Mouse (Mus musculus) adrenal gland, postnatal 36 days (tissue): ENCODE measurements at regions not wholly inside any gene's neighbourhood (a gene's known extent, or its start where the extent isn't known, plus 50 kb on each side); places are given as distances from the start of the nearest gene placed in this dataset.
"Not testable (repeated sequence)": the region's sequence is repeated elsewhere in the genome, so short reads cannot be mapped to it uniquely, and the experiment has no call there.

Experiments
- DNase-seq, 2 experiments: peaks; one replicate each; pipeline ENCODE4 v3.0.0; 2021; ENCODE audit warnings: mixed read lengths in 1 of 2

DNA sequence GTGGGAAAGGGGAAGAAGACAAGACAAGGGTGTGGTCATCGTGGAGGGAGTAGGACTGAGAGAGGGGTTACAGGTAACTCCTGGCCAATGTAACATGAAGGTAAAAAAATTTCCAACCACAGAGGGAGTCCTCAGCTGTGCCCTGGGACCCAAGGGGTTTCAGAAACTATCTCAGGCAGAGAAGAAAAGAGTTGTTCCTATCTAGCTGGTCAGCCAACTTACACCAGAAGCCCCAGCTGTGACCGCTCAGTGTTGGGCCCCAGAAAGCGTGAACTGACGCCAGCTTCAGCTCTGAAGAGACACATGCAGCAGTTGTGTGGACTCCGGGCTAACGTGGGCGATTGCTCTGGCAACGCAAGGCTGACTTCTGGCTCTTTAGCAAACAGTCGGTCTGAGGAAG, 52.2 kb downstream of the Rhob start:
- DNase-seq, result no peak

- DNase-seq, result no peak
Measured at GRCm38 (mm10) chr12:8447025-8447424, 52.8 kb downstream of the Rhob start.

GRCm38 (mm10) chr12:8444975-8445853, 54.6 kb downstream of the Rhob start:
- no peak for DNase-seq

DNA sequence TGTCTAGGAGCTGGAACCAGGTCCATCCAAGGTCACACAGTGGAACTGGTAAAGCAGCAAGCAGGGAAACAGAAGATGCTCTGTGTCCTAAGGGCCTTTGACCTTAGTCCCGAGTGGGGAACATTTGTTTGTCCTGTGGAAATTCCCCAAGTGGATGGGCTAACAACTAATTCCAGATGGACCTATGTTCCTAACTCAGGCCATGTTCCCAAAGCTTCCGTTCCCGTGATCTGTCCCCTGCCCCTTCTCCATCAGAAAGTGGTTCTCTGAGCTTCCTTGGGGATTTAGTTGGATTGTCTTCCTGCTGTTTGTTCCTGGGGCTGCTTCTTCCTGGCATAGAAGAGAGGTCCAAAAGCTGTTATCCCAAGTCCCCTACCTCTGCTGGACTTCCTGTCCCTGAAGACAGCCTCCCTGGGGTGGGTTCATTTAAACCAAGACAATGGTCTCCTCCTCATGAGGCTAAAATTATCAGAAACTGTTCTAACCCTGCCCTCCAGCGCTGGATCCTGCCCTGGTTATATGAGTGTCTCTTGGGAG, 55.8 kb downstream of the Rhob start:
- DNase-seq, result no peak

DNA sequence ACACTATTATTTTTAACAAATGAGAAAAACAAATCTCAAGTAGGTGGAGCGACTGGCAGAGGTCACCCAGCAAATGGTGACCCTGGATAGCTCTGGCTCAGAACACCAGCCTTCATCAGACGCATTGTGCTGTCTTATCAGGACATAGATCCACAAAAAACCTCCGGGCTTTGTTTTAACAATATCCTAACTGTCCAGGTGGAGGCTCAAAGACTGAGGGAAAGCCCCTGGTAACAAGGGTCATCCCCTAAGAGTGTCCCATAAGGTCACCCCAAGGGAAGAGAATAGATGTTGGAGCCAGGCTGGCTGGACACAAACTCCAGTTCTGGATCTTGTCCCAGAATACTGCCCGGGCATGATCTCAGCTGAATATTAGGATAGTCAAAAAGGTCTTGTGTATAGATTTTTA, 56.6 kb downstream of the Rhob start:
- DNase-seq, result peak; percentile 54 to 65

- DNase-seq, result no peak
Measured at GRCm38 (mm10) chr12:8441275-8441674, 58.5 kb downstream of the Rhob start.

- no peak for DNase-seq
Measured at GRCm38 (mm10) chr12:8440373-8440772, 59.4 kb downstream of the Rhob start.

GRCm38 (mm10) chr12:8439957-8440356, 59.9 kb downstream of the Rhob start:
- no peak for DNase-seq

DNA sequence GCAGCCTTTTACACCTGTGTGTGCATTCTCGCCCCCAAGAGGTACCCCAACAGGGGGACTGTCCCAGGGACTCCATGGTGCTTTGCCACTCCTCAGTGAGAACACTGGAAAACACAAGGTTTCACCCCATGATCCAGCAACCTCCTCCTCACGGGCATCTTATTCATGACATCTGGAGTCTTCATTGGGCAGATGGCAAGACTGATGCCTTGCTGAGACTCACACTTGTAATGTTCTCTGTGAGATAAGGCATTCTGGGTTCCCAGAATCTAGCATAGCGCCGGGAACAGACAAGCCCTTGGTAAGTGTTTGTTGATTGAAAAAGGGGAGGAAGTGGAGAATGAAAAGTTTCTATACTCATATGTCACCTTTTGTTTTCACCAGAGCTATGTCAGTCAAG, 60.3 kb downstream of the Rhob start:
- no peak for DNase-seq

DNA sequence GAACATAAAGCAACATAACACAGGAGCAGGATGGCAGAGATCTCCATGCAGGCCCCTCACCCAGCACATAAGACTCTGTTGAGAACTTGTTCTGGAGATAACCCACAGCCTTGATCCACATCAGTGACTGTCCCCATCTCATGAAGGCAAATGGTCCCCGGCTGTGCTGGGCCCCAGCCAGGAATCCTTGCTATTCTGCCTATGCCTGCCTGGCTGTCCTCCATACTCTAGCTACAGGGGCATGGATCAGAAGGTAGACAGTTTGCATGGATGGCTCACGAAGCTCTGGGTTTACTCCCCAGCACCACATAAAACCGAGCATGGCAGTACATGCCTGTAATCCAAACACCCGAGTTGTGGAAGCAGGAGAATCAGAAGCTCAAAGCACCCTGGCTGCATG, 61.2 kb downstream of the Rhob start:
- no peak for DNase-seq

DNA sequence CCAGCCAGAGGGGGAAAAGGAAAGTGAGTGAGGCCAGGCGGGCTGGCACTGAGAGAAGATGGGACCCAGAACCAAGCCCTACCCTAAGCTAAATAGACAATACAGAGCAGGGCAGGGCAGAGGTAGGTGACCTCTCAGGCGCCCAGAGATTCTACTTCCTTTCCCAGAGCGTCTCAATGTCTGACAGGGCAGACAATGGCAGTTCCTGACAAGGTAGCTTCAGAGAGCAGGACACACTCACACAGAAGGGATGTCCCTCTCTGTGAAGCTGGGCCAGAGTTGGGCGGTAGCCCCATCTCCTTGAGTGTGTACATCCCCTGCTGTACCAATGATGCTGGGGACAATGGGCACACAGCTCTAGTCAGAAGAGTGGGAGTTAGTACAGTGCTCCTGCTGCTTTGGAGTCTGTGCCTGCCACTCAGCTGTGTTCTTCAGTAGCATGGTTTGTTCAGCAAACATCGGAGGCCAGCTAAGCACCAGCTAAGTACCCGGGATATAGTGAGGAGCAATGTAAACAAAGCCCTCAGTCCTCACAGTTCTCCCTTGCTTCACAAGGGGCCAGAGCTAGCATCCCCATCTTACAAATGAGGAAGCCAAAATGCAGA, 62.7 kb downstream of the Rhob start:
- no peak for DNase-seq

GRCm38 (mm10) chr12:8436553-8436952, 63.3 kb downstream of the Rhob start:
- no peak for DNase-seq

DNA sequence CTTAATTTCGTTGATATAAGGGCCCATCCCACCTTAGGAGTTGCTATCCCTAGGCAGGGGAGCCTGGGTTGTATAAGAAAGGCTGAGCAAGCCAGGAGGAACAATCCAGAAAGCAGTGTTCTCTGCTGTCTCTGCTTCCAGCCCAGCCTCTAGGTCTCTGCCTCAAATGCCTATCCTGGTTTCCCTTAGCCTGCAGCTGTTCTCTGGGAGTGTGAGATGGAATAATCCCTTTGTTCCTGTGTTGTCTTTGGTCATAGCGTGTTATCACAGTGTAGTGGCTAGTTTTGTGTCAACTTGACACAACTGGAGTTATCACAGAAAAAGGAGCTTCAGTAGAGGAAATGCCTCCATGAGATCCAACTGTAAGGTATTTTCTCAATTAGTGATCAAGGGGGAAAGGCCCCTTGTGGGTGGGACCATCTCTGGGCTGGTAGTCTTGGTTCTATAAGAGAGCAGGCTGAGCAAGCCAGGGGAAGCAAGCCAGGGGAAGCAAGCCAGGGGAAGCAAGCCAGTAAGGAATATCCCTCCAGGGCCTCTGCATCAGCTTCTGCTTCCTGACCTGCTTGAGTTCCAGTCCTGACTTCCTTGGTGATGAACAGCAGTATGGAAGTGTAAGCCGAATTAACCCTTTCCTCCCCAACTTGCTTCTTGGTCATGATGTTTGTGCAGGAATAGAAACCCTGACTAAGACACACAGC, 64.0 kb downstream of the Rhob start:
- not testable (repeated sequence) for DNase-seq

DNA sequence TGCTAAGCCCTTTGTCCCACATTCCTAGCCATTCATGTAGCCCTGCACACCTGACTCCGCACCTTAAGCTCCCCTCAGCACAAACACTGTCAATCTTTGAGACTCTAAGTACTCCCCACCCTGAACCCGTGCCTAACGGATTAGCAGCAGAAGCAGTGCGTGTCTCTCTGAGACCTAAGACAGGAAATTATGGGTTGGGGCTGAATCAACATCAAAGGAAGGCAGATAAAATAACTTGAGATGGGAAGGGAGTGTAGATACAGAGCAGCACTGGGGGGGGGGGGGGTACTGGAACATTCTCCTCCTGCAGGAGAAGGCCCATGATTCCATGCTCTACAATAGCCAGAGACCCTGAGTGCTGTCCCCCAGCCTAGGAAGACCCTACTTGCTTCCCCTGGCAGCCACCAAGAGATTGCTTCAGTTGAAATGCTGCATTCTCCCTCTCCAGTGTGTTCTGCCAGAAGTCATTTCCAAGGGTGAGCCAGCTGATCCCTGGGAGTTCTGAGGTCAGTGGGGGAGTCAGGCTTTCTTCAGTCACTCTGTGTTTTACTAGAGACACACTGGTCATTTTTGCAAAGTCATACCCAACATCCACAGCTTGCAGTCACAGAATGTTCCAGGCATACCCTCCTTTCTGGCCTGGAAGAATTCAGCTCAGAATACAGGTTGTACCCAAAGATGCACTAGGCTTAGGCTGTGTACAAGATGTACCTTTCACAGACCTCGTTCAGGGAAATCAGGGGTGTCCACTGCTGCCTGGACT, 71.4 kb downstream of the Rhob start:
- peak in 1 of 2 experiments; percentile 49 for DNase-seq

- no peak for DNase-seq
Measured at GRCm38 (mm10) chr12:8424515-8424914, 75.3 kb downstream of the Rhob start.

DNA sequence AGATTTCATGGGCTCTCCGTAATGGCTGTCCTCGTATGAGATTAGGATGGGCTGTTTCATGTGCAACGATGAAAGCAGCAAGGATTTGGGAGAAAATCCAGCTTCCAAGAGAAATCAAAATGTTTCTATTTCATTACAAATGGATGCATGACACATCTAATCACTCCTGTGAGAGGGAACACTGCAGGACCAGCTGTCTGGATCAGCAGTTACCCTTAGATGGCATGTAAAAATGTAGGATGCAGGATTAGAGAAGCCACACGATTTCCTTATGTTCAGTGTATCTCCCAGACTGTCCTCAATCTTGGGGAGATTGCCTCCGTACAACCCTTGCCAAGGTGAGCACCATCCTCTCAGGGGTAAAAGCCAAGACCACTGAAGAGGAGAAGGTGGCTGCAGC, 77.1 kb downstream of the Rhob start:
- no peak for DNase-seq

DNA sequence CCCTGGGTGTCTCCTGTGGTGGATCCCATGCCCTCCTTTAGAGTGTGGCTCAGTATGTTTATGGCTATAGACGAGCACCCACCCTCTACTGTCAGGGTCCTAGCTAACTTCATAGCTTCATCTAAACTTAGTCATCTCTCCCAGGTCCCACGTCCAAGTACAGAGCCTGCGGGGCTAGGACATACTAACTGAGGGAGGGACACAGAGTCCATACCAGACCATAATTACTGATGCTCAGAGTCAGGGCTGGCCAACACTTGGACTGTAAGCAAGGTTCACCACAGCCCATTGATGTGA, 78.6 kb downstream of the Rhob start:
- DNase-seq, result no peak

DNA sequence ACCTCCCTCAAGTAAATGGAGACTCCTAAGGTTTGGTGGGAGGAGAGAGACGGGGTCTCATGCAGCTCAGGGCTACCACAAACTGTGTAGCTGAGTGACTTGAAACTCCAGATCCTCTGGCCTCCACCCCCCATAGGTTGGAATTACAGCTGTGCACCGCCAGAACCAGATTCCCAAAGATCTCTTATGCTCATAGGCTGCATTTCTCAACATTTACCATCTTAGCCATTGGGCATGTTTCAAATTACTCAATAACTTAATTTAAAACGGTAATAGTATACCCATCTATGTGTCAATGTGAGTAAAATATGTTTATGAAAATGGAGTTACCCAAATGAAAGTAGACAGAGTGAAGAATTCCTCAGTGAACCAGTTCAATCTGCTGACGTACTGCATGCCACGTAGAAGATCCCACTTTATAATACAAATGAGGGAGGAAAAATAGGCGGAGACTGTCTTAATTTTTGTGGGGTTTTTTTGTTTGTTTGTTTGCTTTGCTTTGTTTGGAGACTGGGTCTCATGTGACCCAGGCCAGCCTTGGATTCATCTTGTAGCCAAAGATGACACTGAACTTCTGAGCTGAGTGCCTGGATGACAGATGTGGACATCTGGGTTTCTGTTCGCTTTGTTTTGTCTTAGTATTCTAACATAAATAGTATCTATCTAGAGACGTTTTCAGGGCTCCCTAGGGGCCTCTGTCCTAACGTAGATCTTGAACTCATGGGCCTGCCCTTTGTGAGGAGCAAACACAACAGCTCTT, 79.1 kb downstream of the Rhob start:
- no peak for DNase-seq

- DNase-seq, result peak in 1 of 2 experiments; percentile 25
Measured at GRCm38 (mm10) chr12:8418890-8419289, 80.9 kb downstream of the Rhob start.

GRCm38 (mm10) chr12:8417127-8417790, 82.5 kb downstream of the Rhob start:
- DNase-seq, result no peak

- DNase-seq, result no peak
Measured at GRCm38 (mm10) chr12:8412125-8412524, 87.7 kb downstream of the Rhob start.
